Mouse (Mus musculus) embryonic facial prominence, embryonic 10.5 days (tissue): ENCODE results near the gene Klhl4. TPM values are rescaled to one million over a fixed set of nuclear protein-coding genes. Genes with fewer than 3 reads are reported as not detected.

Experiments
- DNase-seq: peaks from one replicate; pipeline ENCODE4 v3.0.0-alpha.2; 2017; ENCODE audit warnings: low spot score
- H3K27ac ChIP-seq: fragments of 300-500 bp; sonication (generic); replicated peaks from 2 replicates; pipeline ENCODE4 v1.5.1; 2016; ENCODE audit warnings: mild to moderate bottlenecking
- H3K27me3 ChIP-seq: fragments of 300-500 bp; sonication (generic); replicated peaks from 2 replicates; pipeline ENCODE4 v1.6.1; 2016; ENCODE audit warnings: low read depth, mild to moderate bottlenecking; ENCODE audit not compliant: poor library complexity, severe bottlenecking
- H3K36me3 ChIP-seq: fragments of 300-500 bp; sonication (generic); replicated peaks from 2 replicates; pipeline ENCODE4 v1.6.1; 2016; ENCODE audit warnings: mild to moderate bottlenecking, moderate library complexity
- H3K4me1 ChIP-seq: fragments of 300-500 bp; sonication (generic); 2 replicates; pipeline ENCODE4 v1.6.1; 2016
- H3K4me3 ChIP-seq: fragments of 300-500 bp; sonication (generic); 2 replicates; pipeline ENCODE4 v1.5.1; 2016; ENCODE audit warnings: mild to moderate bottlenecking, moderate library complexity
- H3K9me3 ChIP-seq: fragments of 300-500 bp; sonication (generic); 2 replicates; pipeline ENCODE4 v1.6.1; 2016; ENCODE audit warnings: mild to moderate bottlenecking
- WGBS: fragments of 180-500 bp; shearing (Covaris S2); methylation state at CpG from one replicate; pipeline ENCODE4 v1.1.7; 2016; 5-methylcytosine and 5-hydroxymethylcytosine counted together
- polyA plus RNA-seq: library from polyadenylated mRNA; unstranded; fragments of >200 nt; fragmentation: Nextera tagmentation; extraction: Ambion mirVana; gene quantifications from 2 replicates; pipeline ENCODE4 v1.2.1, GENCODE M21; 2016

Gene Klhl4
- polyA plus RNA-seq = 5.6 and 6.3 TPM in 2 replicates

GRCm38 (mm10) chrX:114473782-114474731, at the start of gene Klhl4:
Gene Klhl4 (plus strand): TSS chrX:114474333.
- no peaks in the 10 kb centered on the region for H3K4me1 ChIP-seq
- peak; percentile 15 for DNase-seq
- no peaks in the 10 kb centered on the region for H3K36me3 ChIP-seq
- peak within 1 kb of the TSS; percentile 43 for H3K4me3 ChIP-seq
- 38% methylated on average over 14 of the region's 14 CpGs for WGBS
- no peaks in the 10 kb centered on the region for H3K9me3 ChIP-seq
- no peaks in the 10 kb centered on the region for H3K27me3 ChIP-seq
- no peak within 1 kb of the TSS for H3K27ac ChIP-seq

- no peaks in the 10 kb centered on the region for H3K27me3 ChIP-seq
Observed at GRCm38 (mm10) chrX:114484153-114484552, 10.0 kb downstream of the Klhl4 start.

GRCm38 (mm10) chrX:114486691-114487090, 12.6 kb downstream of the Klhl4 start:
- no peak for DNase-seq
- no peaks in the 10 kb centered on the region for H3K9me3 ChIP-seq
- no peaks in the 10 kb centered on the region for H3K36me3 ChIP-seq
- H3K27me3 ChIP-seq = no peaks in the 10 kb centered on the region
- H3K4me1 ChIP-seq = no peaks in the 10 kb centered on the region
- H3K27ac ChIP-seq = no peak overlapping the region
- no peak overlapping the region for H3K4me3 ChIP-seq

More at GRCm38 (mm10) chrX:114484153-114484552, 10.0 kb downstream of the Klhl4 start:
- Histone ChIP-seq H3K4me1 (no peaks in the 10 kb centered on the region), H3K36me3 (no peaks in the 10 kb centered on the region), H3K27ac (no peak overlapping the region), H3K9me3 (no peaks in the 10 kb centered on the region), H3K4me3 (no peak overlapping the region)
- DNase-seq = no peak

GRCm38 (mm10) chrX:114558141-114558540, 84.0 kb downstream of the Klhl4 start:
- H3K4me3 ChIP-seq = no peak overlapping the region
- no peaks in the 10 kb centered on the region for H3K9me3 ChIP-seq
- no peaks in the 10 kb centered on the region for H3K36me3 ChIP-seq
- no peak overlapping the region for H3K27ac ChIP-seq
- WGBS = 34% methylated on average over 3 of the region's 3 CpGs
- no peaks in the 10 kb centered on the region for H3K4me1 ChIP-seq
- no peak for DNase-seq
- no peaks in the 10 kb centered on the region for H3K27me3 ChIP-seq

- Histone ChIP-seq H3K27ac (no peak overlapping the region), H3K27me3 (no peaks in the 10 kb centered on the region), H3K36me3 (no peaks in the 10 kb centered on the region), H3K4me3 (no peak overlapping the region), H3K4me1 (no peaks in the 10 kb centered on the region), H3K9me3 (no peaks in the 10 kb centered on the region)
- WGBS = 86% methylated on average over 1 of the region's 1 CpGs
- DNase-seq = no peak
Observed at GRCm38 (mm10) chrX:114582311-114582710, 108.2 kb downstream of the Klhl4 start.
